Mouse (Mus musculus) heart, embryonic 10.5 days (tissue): ENCODE measurements around the gene Ascl4. TPM values are rescaled to one million over a fixed set of nuclear protein-coding genes. Genes with fewer than 3 reads are reported as not detected.
A peak's percentile ranks its signal among the peaks of the same experiment; 100 is the strongest.

Experiments used
- DNase-seq: peaks from one replicate; pipeline ENCODE4 v3.0.0-alpha.2; 2017; ENCODE audit warnings: low spot score
- H3K27ac ChIP-seq: fragments of 300-500 bp; sonication (generic); 2 replicates; pipeline ENCODE4 v1.5.1; 2016; ENCODE audit warnings: mild to moderate bottlenecking
- H3K27me3 ChIP-seq: fragments of 300-500 bp; sonication (generic); 2 replicates; pipeline ENCODE4 v1.6.1; 2016; ENCODE audit warnings: mild to moderate bottlenecking; ENCODE audit not compliant: poor library complexity, insufficient read depth, severe bottlenecking
- H3K36me3 ChIP-seq: fragments of 300-500 bp; sonication (generic); 2 replicates; pipeline ENCODE4 v1.6.1; 2016; ENCODE audit warnings: mild to moderate bottlenecking, moderate library complexity
- H3K4me1 ChIP-seq: fragments of 300-500 bp; sonication (generic); 2 replicates; pipeline ENCODE4 v1.6.1; 2016; ENCODE audit warnings: mild to moderate bottlenecking
- H3K4me3 ChIP-seq: fragments of 300-500 bp; sonication (generic); 2 replicates; pipeline ENCODE4 v1.5.1; 2016; ENCODE audit warnings: mild to moderate bottlenecking, moderate library complexity
- H3K9me3 ChIP-seq: fragments of 300-500 bp; sonication (generic); 2 replicates; pipeline ENCODE4 v1.6.1; 2016; ENCODE audit warnings: mild to moderate bottlenecking, moderate library complexity
- WGBS: fragments of 180-500 bp; shearing (Covaris S2); methylation state at CpG from one replicate; pipeline ENCODE4 v1.1.7; 2016; 5-methylcytosine and 5-hydroxymethylcytosine counted together
- polyA plus RNA-seq: library from polyadenylated mRNA; unstranded; fragments of >200 nt; fragmentation: Nextera tagmentation; extraction: Ambion mirVana; gene quantifications from 2 replicates; pipeline ENCODE4 v1.2.1, GENCODE M21; 2016

The Ascl4 gene
- polyA plus RNA-seq: 0.34 TPM in 1 of 2 replicates, not detected in the other

DNA sequence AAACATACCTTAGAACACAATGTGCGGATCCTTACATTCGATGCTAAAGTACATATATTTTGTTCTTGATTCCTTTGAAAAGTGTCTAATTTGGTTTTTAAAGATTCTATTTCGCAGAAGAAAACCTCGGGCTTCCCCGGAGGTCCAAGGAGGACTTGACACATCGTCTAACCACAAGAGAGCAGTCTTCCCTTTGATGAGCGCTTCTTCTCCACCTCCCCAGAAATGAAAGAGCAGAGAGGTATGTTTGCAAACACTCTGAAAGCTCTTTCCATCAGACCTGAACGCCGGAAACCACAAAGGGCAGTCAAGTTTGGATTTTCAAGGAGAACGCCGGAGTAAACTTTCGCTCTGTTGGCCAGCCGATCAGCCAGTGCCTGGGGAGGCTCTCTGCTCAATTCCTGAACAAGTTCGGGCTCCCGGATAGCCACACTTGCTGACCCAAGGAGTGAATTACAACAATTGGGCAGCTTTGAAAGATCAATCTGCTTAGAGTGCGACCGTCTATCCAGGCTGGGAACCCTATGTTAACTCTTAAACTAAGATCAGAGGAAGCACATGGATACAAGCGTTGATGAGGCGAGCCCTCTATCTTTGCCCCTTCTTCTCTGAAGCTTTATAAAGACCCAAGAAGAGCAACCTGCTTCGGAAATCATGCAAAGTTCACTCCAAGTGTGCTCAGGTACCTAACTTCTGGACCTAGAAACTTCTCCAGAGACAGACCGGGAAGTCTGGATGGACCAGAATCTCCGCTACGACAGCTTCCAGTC, at the start of gene Ascl4:
Gene Ascl4 (plus strand): TSS at position 6 of the 770 bp plus-strand sequence.
- 2% methylated on average over 23 of the region's 23 CpGs for WGBS
- H3K27ac ChIP-seq: peak within 1 kb of the TSS; percentile 52; the same call in 1 of the 2 replicates
- no peak for DNase-seq
- no peaks in the 10 kb centered on the region for H3K36me3 ChIP-seq
- peaks cover 33% of the 10 kb centered on the region for H3K27me3 ChIP-seq
- peak within 1 kb of the TSS; percentile 67 for H3K4me3 ChIP-seq
- peaks cover 12% of the 10 kb centered on the region for H3K4me1 ChIP-seq
- H3K9me3 ChIP-seq: no peaks in the 10 kb centered on the region

DNA sequence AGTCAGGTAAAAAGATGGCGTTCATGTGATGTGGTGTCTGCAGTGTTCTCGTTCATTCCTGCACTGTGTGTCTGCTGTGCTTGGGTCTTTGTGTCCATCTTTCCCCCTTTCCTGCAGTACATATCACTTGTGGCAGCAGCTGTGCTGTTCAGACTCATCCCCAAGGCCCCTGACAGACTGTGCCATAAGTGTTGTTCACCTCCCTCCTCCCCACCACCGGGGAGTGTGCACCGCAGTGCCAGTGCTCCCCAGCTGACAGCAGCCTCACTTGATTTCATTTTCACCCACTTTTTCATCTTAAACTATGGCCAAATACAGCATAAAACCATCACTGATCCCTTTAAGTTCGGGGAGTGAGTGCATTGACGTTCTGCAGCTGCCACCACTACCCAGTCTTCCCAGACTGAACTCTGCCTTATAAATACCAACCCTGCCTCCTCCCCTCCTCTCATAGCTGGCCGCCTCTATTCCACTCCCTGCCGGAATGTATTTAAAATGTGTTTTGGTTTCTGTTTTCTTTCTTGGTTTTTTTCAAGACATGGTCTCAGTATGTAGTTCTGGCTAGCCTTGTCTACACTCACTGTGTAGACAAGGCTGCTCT, 47.5 kb upstream of the Ascl4 start:
- no peak overlapping the region for H3K27ac ChIP-seq
- H3K36me3 ChIP-seq: peaks cover 93% of the 10 kb centered on the region
- H3K9me3 ChIP-seq: no peaks in the 10 kb centered on the region
- H3K4me3 ChIP-seq: no peak overlapping the region
- H3K4me1 ChIP-seq: no peaks in the 10 kb centered on the region
- no peaks in the 10 kb centered on the region for H3K27me3 ChIP-seq
- no peak for DNase-seq
- 91% methylated on average over 8 of the region's 8 CpGs for WGBS

DNA sequence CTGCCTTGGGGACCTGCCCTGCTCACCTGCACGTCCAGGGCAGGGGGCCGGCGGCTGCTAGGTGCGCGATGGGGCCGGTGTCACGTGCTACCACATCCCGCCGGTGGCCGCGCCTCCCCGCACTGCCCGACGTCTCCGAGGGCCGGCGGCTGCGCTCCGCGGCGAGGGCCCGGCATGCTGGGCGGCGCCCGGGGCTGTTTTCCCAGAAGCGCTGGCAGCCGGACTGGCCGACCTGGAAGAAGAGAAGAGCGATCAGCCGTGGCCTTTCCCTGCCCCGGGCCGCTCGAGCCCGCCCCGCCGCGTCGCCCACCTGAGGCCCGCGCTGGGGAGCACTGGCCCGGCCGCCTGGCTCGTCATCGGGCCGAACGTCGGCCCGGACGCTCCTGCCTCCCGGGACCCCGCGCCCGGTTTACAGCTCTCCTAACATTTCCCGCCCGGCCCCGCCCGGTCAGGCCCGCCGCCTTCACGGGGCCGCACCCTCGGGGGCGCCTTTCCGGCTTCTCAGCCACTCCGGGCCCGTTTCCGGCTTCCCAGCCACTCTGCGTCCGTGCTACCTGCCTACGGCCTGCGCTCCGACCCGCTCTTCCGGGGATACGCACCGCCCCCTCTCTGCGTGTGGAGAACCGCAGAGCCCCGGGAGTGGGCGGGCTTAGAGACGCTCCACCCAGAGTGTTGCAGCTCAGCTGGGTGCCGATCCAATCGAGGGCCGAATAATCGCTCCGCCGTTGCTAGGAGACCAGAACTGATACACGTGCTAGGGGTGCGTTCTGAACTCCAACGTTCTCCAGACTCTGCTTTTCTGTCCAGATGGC, 10.8 kb upstream of the Ascl4 start, which contains the start of gene Prdm4:
Gene Prdm4 (minus strand): TSS at position 645 of the 812 bp plus-strand sequence.
- Histone ChIP-seq H3K27me3 (no peaks in the 10 kb centered on the region), H3K27ac (peak within 1 kb of the TSS; percentile 93)
- WGBS: under 1% methylated on average over 84 of the region's 90 CpGs

DNA sequence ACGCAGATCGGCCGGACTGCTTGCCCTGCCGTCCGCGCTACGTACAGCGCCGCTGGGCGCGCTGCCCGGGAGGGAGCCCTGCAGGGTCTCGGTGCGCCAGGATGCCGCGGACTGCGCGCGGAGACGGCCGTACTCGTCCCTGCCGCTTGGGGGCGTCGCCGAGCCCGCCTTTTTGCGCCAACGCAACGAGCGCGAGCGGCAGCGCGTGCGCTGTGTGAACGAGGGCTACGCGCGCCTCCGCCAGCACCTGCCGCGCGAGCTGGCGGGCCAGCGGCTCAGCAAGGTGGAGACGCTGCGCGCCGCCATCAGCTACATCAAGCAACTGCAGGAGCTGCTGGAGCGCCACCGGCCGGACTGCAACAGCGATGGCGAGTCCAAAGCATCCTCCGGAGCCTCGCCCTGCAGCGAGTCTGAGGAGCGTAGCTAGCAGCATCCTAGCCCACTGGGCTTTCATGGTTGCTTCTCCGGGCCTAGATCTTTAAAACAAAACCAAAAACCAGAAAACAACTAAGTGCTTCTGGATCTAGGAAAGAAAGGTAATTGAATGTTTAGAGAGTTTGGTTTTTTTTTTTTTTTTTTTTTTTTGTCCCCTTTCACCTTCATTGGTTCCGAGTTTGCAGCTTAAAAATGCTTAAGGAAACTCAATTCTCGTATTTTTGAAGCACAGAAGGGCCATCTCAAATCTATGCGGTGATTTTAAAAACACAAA, 1.2 kb downstream of the Ascl4 start:
- no peaks in the 10 kb centered on the region for H3K9me3 ChIP-seq
- peak overlapping the region; percentile 67 for H3K4me3 ChIP-seq
- peak overlapping the region; percentile 52; the same call in 1 of the 2 replicates for H3K27ac ChIP-seq
- peaks cover 12% of the 10 kb centered on the region for H3K4me1 ChIP-seq
- WGBS: 2% methylated on average over 63 of the region's 63 CpGs
- H3K36me3 ChIP-seq: no peaks in the 10 kb centered on the region
- H3K27me3 ChIP-seq: peaks cover 33% of the 10 kb centered on the region
- DNase-seq: no peak

More for the DNA sequence above, 10.8 kb upstream of the Ascl4 start, which contains the start of gene Prdm4:
- Histone ChIP-seq H3K4me3 (peak within 1 kb of the TSS; percentile 93), H3K9me3 (no peaks in the 10 kb centered on the region), H3K4me1 (peaks cover 9% of the 10 kb centered on the region; the same call in 1 of the 2 replicates), H3K36me3 (peaks cover 26% of the 10 kb centered on the region)
- peak; percentile 99 for DNase-seq

DNA sequence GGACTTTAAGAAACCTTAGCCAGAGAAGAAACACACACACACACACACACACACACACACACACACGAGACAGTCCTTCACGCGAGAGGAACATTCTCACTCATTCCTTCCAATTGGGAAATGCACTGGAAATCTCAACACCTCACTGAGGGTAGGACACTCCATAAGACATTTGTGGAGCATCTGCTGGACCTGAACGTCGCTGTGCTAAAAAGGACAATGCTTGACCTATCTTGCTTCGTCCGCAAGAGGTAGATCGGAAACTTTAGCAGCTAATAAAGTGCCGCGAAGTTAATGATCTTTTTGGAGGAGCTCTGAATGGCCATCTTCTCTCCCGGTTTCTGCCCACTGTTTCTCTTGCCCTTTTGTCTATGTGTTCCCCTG, 1.7 kb downstream of the Ascl4 start:
- no peaks in the 10 kb centered on the region for H3K36me3 ChIP-seq
- H3K9me3 ChIP-seq: no peaks in the 10 kb centered on the region
- H3K27ac ChIP-seq: no peak overlapping the region
- peaks cover 33% of the 10 kb centered on the region for H3K27me3 ChIP-seq
- H3K4me3 ChIP-seq: no peak overlapping the region
- WGBS: 58% methylated on average over 11 of the region's 11 CpGs
- DNase-seq: no peak
- peaks cover 12% of the 10 kb centered on the region for H3K4me1 ChIP-seq

DNA sequence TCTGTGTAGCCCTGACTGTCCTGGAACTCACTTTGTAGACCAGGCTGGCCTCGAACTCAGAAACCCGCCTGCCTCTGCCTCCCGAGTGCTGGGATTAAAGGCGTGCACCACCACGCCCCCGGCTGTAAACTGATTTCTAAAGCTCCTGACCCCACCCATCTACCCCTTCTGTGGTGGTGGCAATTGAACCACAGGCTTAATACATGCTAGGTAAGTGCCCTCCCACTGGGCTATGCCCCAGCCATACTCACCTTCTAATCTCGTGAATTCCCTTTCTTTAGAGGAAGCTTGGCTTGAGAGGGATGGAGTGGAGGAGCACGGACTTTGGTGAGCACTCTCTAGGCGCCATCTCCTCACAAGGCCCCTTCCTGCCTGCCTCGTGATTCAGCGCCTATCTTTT, 2.5 kb downstream of the Ascl4 start:
- DNase-seq: no peak
- WGBS: 83% methylated on average over 11 of the region's 11 CpGs
- Histone ChIP-seq H3K9me3 (no peaks in the 10 kb centered on the region), H3K27me3 (peaks cover 33% of the 10 kb centered on the region), H3K36me3 (no peaks in the 10 kb centered on the region), H3K27ac (no peak overlapping the region), H3K4me3 (no peak overlapping the region), H3K4me1 (peaks cover 12% of the 10 kb centered on the region)

DNA sequence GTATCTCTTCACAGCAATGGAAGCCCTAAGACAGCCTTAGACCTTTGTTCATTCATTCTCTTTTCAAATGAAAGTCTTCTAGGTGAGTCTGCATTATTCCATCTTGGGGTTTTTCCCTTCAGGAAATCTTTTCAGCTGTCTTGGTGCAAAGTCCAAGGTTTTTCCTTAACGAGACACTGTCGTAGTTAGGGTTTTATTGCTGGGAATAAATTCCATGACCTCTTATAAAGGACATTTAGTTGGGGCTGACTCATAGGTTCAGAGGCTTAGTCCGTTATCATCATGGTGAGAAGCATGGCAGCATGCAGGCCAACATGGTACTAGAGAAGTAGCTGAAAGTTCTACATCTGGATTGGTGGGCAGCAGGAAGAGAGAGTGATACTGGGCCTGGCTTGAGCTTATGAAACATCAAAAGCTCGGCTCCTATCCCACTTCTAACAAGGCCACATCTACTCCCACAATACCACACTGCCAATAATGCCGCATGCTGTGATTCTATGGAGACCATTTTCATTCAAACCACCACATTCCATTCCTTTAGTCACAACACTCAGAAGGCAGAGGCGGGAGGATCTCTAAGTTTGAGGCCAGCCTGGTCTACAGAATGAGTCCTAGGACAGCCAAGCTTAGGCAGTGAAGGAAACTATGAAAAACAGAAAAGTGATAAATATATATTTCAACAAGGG, 8.9 kb downstream of the Ascl4 start:
- H3K4me3 ChIP-seq: no peak overlapping the region
- peaks cover 62% of the 10 kb centered on the region for H3K36me3 ChIP-seq
- WGBS: 92% methylated on average over 6 of the region's 6 CpGs
- H3K27ac ChIP-seq: no peak overlapping the region
- no peaks in the 10 kb centered on the region for H3K9me3 ChIP-seq
- DNase-seq: no peak
- no peaks in the 10 kb centered on the region for H3K4me1 ChIP-seq
- H3K27me3 ChIP-seq: no peaks in the 10 kb centered on the region

DNA sequence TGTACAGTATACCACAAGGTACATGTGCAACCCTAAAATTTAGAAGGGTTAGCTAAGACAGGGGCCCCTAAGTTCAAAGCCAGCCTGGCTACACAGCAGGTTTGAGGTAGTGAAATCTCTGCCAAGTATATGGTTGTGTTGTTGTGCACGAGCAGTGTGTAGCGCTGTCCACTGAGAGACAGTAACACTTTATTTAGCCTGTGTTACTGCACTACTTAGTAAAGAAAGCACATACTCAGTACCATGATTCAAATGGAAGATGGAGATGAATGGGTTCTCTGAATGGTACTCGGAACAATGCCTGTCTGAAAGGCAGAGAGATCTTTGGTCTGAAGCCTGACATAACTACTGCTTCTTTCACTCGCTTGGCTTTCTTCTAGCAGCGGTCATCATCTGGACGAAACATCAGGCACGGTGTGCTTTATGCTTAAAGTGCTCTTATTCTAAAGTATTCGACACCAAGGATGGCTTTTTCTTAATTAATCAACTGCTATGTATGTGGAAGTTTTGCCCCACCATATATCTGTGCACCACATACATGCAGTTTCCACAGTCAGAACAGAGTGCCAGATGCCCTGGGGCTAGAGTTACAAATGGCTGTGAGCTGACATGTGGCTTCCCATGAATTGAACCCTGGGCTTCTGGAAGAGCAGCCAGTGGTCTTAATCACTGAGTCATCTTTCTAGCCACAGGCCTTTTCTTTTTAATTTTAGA, 21.2 kb downstream of the Ascl4 start:
- no peak for DNase-seq
- Histone ChIP-seq H3K4me3 (no peak overlapping the region), H3K9me3 (no peaks in the 10 kb centered on the region), H3K27me3 (no peaks in the 10 kb centered on the region), H3K4me1 (no peaks in the 10 kb centered on the region), H3K36me3 (peaks cover 94% of the 10 kb centered on the region), H3K27ac (no peak overlapping the region)
- 94% methylated on average over 8 of the region's 8 CpGs for WGBS

DNA sequence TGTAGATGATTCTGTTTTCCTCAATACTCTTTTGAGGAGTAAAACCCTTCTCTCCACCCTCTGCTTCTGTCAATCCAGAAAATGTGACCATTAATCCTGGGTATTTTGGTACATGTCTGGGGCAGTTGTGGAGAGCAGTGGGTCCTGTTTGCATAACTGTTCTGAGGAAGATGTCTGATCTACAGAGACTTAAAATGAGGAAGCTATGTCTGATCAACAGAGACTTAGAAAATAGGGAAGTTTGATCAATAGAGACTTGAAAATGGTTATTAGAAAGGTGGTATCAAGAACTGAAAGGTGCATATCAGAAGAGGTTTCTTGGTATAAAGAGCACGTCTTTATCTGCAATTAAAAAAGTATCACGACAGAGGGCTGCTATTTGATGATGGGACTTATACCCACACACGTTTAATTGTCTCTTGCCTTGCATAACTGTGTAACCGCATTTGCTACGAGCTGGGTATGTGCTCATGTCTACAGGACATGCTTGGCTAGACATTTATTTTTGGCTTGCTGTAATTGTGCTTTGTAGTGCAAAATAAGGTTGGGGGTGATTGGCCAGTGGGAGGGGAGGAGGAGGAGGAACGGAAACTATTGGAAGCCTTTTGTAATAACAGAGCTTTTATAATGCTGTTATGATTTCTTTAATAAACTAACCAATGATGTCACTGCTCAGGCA, 24.4 kb downstream of the Ascl4 start:
- no peak for DNase-seq
- no peaks in the 10 kb centered on the region for H3K27me3 ChIP-seq
- WGBS: 90% methylated on average over 6 of the region's 6 CpGs
- H3K9me3 ChIP-seq: no peaks in the 10 kb centered on the region
- H3K36me3 ChIP-seq: peaks cover 76% of the 10 kb centered on the region
- no peaks in the 10 kb centered on the region for H3K4me1 ChIP-seq
- no peak overlapping the region for H3K4me3 ChIP-seq
- H3K27ac ChIP-seq: no peak overlapping the region

DNA sequence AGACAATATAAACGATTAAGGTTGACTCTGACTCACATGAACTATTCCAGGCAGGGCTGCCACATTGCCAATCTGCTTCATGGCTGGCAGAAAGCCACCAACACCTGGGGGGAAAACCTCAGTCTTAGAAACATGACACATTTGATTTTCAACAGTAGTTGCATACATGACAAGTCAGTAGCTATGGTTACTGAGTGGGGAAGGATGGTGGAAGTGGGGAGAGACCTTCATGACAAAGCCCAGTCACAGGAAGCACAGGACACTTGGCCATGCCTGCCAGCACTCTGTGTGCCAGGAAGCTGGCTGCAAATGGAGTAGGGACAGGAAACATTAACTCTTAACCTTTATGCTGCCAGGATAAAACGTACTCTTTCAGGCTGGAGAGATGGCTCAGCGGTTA, 25.9 kb downstream of the Ascl4 start:
- H3K27me3 ChIP-seq: no peaks in the 10 kb centered on the region
- H3K4me3 ChIP-seq: no peak overlapping the region
- WGBS: 86% methylated on average over 3 of the region's 3 CpGs
- no peaks in the 10 kb centered on the region for H3K4me1 ChIP-seq
- H3K36me3 ChIP-seq: peaks cover 66% of the 10 kb centered on the region
- H3K27ac ChIP-seq: no peak overlapping the region
- no peak for DNase-seq
- H3K9me3 ChIP-seq: no peaks in the 10 kb centered on the region

DNA sequence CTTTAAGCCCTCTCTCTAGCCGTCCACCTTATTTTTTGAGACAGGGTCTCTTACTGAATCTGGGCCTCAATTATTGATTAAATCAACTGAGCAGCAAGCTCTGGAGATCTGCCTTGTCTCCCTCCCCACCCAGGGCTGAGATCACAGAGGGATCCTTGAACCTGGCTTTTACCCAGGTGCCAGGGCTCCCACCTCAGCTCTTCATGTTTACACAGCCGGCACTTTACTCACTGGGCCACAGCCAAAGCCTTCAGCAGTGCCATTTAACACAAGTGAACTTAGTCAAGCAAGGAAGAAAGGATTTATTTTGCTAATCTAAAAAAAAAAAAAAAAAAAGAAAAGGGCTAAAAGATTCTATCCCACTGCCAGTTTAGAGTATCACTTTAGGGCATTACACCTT, 26.9 kb downstream of the Ascl4 start:
- Histone ChIP-seq H3K27ac (no peak overlapping the region), H3K4me3 (no peak overlapping the region), H3K4me1 (no peaks in the 10 kb centered on the region), H3K36me3 (peaks cover 56% of the 10 kb centered on the region), H3K9me3 (no peaks in the 10 kb centered on the region), H3K27me3 (no peaks in the 10 kb centered on the region)
- 81% methylated on average over 2 of the region's 2 CpGs for WGBS
- DNase-seq: no peak
